8 mouse cellular contexts compared by ENCODE assay signal in the genomic region with DNA sequence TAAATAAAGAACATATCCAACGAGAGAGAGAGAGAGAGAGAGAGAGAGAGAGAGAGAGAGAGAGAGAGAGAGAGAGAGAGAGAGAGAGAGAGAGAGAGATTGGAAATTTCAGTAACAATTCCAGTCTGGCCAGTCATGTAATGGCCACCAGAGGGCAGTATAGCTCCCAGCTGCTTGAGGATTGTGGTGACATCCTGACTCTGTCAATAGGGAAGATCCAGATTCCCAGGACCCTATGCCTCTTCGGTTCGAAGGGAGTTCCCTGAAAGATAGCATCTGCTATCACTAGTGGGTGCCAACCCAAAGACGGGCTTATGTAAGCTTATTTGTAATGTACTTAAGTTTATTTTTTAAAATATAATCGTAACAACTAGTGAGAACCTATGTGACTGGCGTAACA.
DNase-seq lines count a peak whose midpoint lies in the region; ATAC-seq and TF ChIP-seq lines count a peak whose summit lies in the region.

No protein-coding gene starts in this region.

- TF ChIP-seq POLR2A in bone marrow, adult 2 months (IDR thresholded peaks at IDR 0.05; ENCODE audit: borderline replicate concordance, control insufficient read depth, low read depth, low read length), result no peak

- no peak overlapping the region for H3K9ac ChIP-seq in embryonic facial prominence, embryonic 11.5 days (replicated peaks; ENCODE audit: low read length)

- no peaks in the 10 kb centered on the region for H3K9me3 ChIP-seq in embryonic facial prominence, embryonic 11.5 days (replicated peaks; ENCODE audit: control insufficient read depth, low read length)

- ATAC-seq in embryonic facial prominence, embryonic 11.5 days (replicated peaks; ENCODE audit: insufficient number of reproducible peaks, low FRiP score, low TSS enrichment, low read depth), result no peak

- no peaks in the 10 kb centered on the region for H3K4me1 ChIP-seq in bone marrow, adult 2 months (ENCODE audit: control insufficient read depth, insufficient read depth, low read length)
- no peaks in the 10 kb centered on the region for H3K4me1 ChIP-seq in embryonic facial prominence, embryonic 11.5 days (ENCODE audit: control insufficient read depth, insufficient read depth, low read length)

- no peak overlapping the region for H3K4me3 ChIP-seq in left cerebral cortex, adult 2 months
- no peak overlapping the region for H3K4me3 ChIP-seq in bone marrow, adult 2 months (replicated peaks; ENCODE audit: control insufficient read depth, low read depth, low read length)
- H3K4me3 ChIP-seq in embryonic facial prominence, embryonic 11.5 days (ENCODE audit: low read depth, low read length), result no peak overlapping the region

- no peaks in the 10 kb centered on the region for H3K27me3 ChIP-seq in embryonic facial prominence, embryonic 11.5 days (ENCODE audit: control insufficient read depth, insufficient read depth, low read length)

- peak; percentile 68 for TF ChIP-seq CTCF in left cerebral cortex, adult 2 months (IDR thresholded peaks at IDR 0.05)
- peak; percentile 73 for TF ChIP-seq CTCF in bone marrow, adult 2 months (IDR thresholded peaks at IDR 0.05; ENCODE audit: control insufficient read depth, insufficient read depth, low read length)

- H3K27ac ChIP-seq in left cerebral cortex, adult 2 months, result no peak overlapping the region
- no peak overlapping the region for H3K27ac ChIP-seq in bone marrow, adult 2 months (ENCODE audit: control insufficient read depth, insufficient read depth, low read depth, low read length, poor library complexity)
- no peak overlapping the region for H3K27ac ChIP-seq in embryonic facial prominence, embryonic 11.5 days (replicated peaks; ENCODE audit: low read depth, low read length)

- 41% methylated on average over 6 of the region's 6 CpGs for WGBS in bone marrow, adult 2 months
- 54% methylated on average over 6 of the region's 6 CpGs for WGBS in embryonic facial prominence, embryonic 11.5 days

- intact Hi-C loops in left cerebral cortex, adult 2 months (cut with DNase I), result loop anchor here (2.0 kb wide), 1 partner anchor 71 kb away; a partner anchor contains a TSS
- intact Hi-C loops in left cerebral cortex, postnatal 36 days (cut with DNase I), result loop anchor here (1.0 kb wide), 1 partner anchor 75 kb away; no protein-coding TSS in a partner anchor

- DNase-seq in left cerebral cortex, adult 2 months (ENCODE audit: extremely low spot score in 1 of 2, low spot score in 2 of 2), result peak; percentile 40 to 52
- DNase-seq in left cerebral cortex, postnatal 36 days (ENCODE audit: low spot score in 2 of 2), result no peak
- DNase-seq in ES-CJ7 (ENCODE audit: low read depth, low spot score), result peak; percentile 70
- peak; percentile 67 for DNase-seq in embryonic facial prominence, embryonic 11.5 days (ENCODE audit: low spot score)
- peak; percentile 40 to 62 for DNase-seq in kidney, postnatal 25 days
- DNase-seq in natural killer cell, adult 2 months (ENCODE audit: low spot score in 2 of 2), result peak; percentile 1 to 24
- no peak for DNase-seq in frontal cortex, postnatal 10 days (ENCODE audit: low spot score in 2 of 2)

- H3K36me3 ChIP-seq in embryonic facial prominence, embryonic 11.5 days (replicated peaks; ENCODE audit: control insufficient read depth, insufficient read depth, low read depth, low read length), result no peaks in the 10 kb centered on the region

- no peak overlapping the region for H3K4me2 ChIP-seq in embryonic facial prominence, embryonic 11.5 days (ENCODE audit: low read depth, low read length)

Comparison
In these comparisons a context has a peak if more than half of its experiments do, and no peak if none do; other contexts are left out.
1. DNase-seq: peak in left cerebral cortex, adult 2 months (2 of 2), ES-CJ7 (single experiment), embryonic facial prominence, embryonic 11.5 days (single experiment), kidney, postnatal 25 days (2 of 2) and natural killer cell, adult 2 months (2 of 2); none in left cerebral cortex, postnatal 36 days (0 of 2) and frontal cortex, postnatal 10 days (0 of 2).